Mouse (Mus musculus) adrenal gland, adult 2 months (tissue): ENCODE measurements around the gene Gtf2a1l. TPM values are rescaled to one million over a fixed set of nuclear protein-coding genes. Genes with fewer than 3 reads are reported as not detected.

Source experiments
- DNase-seq: peaks from one replicate; pipeline ENCODE4 v3.0.0; 2021
- polyA plus RNA-seq: library from polyadenylated mRNA; depleted of rRNA; stranded (reverse); fragments of >200 nt; gene quantifications from 2 replicates; pipeline ENCODE4 v1.2.3, GENCODE M21; 2012
- total RNA-seq, 2 experiments: library from RNA; stranded (reverse); gene quantifications; 2 replicates each; pipeline ENCODE4 v1.2.3; 2021

The Gtf2a1l gene
- total and polyA plus RNA-seq, 3 experiments = 0.17 TPM; not detected in 2

DNA sequence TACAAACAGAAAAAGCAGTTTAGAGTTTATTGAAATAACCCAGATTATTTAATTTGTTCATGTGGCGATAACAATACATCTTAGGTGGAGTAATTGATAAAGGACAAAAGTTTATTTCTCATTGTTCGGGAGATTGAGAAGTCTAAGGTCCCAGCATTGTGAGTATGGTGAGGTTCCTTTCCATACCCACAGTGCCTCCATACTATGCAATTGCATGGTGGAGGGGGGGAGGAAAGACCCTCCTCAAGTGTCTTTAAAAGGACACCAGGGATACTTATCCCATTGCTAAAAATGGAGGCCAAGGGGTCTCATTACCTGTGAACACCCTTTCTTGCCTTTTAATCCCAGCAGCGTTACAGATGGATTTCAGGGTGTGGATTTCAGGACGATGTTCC, 15.1 kb upstream of the Gtf2a1l start:
- no peak for DNase-seq

DNA sequence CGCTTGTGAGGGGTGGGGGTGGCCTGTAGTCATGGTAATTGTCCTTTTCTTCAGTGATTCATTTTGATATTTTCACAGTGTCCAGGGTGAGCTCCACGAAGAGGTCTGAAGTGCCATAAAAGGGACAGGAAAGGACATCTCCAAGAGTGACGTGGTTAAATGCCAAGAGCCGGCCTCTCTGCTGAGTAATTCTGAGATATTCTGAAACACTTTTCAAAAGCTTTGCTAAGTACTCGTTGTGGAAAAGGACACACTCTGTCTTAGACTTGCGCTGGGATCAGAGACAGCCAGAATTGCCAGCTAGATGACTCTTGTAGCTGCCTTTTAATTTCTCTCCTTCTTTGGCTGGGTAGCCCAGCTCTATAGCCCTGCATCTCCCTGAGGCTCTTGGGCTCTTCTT, 9.9 kb upstream of the Gtf2a1l start:
- DNase-seq = peak; percentile 30

GRCm38 (mm10) chr17:88666076-88666475, 2.4 kb upstream of the Gtf2a1l start:
- no peak for DNase-seq

DNA sequence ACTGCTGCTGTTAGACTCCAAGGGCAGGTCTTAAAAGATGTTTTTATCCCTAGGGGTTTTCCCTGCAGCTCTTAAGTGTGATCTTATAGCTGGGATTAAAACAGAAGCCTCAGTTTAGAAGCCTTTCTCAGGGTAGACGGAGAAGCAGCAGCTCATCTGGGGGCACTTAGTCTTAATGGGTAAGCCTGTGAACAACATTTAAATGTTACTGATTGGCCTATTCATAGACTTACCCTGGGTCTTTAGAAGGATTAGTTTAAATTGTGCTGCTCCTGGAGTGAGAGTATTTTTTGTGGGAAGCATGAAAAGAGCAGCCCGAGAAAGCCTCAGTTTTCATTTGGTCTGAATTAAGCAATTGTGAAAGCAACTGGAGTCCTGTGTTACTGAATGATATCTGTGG, 1.5 kb downstream of the Gtf2a1l start:
- no peak for DNase-seq

GRCm38 (mm10) chr17:88670800-88671199, 2.3 kb downstream of the Gtf2a1l start:
- DNase-seq = no peak

DNA sequence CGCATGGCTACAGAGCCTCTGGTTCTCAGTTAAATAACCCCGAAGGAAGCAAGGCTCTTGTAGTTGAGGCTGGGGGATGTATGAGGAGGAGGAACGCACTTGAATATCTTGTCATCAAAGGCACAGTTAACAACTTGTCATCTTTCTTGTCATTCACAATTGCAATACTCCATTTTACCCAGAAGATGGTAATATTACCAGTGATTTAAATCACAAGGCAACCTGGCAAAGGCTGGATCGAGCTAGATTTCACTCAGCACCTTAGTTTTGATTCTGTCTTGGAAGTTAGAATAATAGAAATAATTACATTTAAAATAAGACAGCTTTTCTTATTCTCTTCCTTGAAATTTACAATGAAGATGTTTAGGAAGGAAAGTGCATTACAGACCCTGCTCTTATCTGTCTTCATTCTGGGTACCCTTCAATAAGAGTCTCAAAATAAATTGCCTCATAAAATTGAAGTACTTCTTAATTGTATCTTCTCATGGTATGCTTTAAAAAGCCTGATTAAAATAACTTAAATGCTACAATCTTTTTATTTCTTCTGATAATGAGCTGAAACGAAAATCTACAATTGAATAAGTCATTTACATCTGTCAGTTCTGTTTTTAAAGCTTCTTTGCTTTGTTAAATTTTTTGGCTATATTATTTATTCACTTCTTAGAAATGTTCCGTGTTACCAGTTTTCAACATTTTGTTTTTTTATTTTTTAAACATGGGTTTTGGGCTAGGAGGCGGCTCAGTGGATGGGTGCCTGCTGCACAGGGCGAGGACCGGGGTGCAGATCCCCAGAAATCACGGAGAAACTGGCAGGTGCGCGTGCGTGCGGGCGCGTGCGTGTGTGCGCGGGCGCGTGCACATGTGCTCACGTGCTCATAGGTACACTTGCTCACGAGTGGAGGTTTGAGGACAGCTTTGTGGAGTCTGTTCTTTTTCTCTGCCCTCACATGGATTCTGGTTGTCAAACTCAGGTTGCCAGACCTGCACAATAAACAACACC, 7.2 kb downstream of the Gtf2a1l start:
- DNase-seq = no peak

DNA sequence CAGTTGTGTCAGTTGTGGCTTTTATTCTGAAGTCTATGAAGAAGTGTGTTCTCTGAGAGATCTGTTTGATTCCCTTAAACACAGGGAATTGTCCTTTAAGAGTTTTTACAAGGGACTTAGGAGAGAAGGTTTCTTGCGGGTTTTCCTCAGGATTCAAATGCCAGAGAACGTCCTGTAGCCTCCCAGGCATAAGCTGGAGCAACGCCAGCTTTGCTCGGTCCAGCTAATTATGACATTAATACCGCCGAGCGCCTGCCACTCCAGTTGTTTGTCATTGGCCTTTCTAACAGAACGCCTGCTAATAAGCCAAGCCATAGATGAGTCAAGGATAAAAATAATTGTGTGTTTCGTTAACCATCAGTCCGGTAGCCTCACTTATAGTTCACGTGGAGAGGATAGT, 19.8 kb downstream of the Gtf2a1l start:
- peak; percentile 3 for DNase-seq

GRCm38 (mm10) chr17:88696656-88697333, 28.3 kb downstream of the Gtf2a1l start:
- DNase-seq = no peak

DNA sequence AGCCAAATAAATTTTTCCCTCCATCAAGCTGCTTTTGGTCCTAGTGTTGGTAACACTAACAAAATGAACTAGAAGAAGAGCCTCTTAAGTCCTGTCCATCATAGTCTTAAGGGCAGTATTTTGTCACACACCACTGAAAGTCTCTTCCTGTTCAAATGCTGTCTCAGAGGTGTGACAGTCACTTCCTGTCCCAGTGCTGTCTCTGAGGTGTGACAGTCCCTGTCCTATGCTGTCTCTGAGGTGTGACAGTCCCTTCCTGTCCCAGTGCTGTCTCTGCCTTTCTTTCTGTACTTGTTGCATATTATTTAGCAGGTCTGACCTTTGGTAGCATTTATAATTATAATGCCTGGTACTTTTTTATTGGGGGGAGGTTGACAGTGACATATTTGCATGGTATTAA, 32.4 kb downstream of the Gtf2a1l start:
- no peak for DNase-seq

- no peak for DNase-seq
Observed at GRCm38 (mm10) chr17:88702345-88702744, 33.9 kb downstream of the Gtf2a1l start.

- DNase-seq = no peak
Observed at GRCm38 (mm10) chr17:88703112-88703511, 34.7 kb downstream of the Gtf2a1l start.

DNA sequence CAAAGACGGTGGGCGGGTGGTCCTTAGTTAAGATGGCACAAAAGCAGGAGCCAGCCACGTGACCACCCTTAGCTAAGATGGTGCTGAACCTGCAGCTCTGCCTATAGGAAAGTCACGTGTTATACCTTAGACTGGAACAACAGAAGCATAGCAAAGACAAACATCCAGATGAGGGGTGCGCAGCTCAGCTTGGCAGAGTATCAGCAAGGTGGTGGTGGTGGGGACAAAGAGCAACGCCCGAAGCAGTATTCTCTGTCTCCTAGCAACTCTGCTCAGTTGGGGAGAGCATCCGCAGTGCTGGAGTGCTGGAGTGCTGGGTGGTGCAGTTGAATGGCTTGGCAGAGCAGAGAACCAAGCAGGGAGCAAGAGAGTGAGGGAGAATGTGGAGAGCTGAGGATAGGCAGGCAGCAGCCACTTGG, 37.8 kb downstream of the Gtf2a1l start:
- no peak for DNase-seq

DNA sequence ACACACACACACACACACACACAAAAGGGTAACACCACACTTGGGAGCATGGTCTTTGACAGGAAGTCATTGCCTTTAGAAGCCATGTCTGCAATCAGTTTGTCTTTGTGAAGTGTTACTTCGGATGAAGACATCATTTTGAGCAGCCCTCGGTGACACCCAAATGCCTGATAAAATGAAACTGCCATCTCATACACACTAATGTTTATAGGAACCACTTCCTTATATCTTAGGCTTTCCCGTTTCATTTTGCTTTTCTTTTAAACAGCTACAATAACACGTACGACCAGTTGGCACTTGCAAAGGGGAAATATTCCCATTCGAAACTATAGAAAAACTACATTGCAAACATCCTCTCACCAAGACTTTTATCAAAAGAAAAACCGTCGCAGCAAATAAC, 81.2 kb downstream of the Gtf2a1l start:
- no peak for DNase-seq

DNA sequence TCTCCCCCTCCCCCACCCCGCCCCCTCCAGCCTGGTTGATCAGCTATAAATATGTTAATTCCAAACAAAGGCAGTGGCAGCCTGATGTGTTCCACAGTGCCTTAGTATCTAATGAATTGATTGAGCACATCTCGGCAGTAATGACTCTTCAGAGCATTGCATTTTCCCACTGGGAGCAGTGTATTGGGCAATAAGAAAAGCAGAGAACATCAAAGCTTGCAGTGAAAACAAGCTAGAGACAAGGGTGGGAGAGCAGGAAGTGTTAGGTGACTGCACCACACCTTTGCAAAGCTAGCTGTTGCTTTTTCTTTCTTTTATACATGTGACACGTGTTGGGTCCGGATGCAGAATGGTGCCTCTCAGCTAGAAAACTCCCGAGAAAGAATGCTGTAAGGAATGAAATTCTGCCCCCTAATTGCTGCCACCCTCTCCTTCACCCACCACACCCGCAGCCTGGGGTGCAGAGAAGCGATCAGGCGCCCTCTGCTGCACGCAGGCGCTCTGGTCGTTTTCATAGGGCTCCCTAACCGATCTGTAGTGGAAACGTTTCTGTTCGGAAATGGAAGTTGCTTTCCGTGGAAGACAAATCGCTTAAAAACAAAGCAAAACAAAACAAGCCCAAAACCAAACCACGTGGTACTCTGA, 84.5 kb downstream of the Gtf2a1l start:
- DNase-seq = peak; percentile 29

- no peak for DNase-seq
Observed at GRCm38 (mm10) chr17:88753472-88753857, 85.0 kb downstream of the Gtf2a1l start.

DNA sequence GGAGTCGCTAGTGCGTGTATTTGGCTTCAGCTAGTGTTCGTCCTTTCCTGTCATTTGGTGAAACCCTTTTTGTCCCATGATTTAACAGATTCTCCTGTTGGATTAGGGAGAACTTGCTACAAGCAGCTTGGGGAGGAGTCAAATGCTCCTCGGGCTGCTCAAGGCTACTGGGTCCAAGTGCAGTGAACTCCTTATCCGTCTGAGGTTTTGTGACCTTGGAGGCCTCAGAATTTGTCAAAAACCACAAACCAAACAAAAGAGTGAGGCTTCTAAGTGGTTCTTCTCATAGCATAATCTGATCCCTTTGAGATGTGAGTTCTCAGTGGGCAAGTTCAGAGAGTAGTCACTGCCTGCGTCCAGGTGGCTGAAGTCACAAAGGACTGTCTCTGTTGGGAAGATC, 87.3 kb downstream of the Gtf2a1l start:
- DNase-seq = no peak

GRCm38 (mm10) chr17:88758003-88758437, 89.6 kb downstream of the Gtf2a1l start:
- DNase-seq = no peak

- DNase-seq = no peak
Observed at GRCm38 (mm10) chr17:88763396-88764135, 95.1 kb downstream of the Gtf2a1l start.

- DNase-seq = no peak
Observed at GRCm38 (mm10) chr17:88764136-88764485, 95.7 kb downstream of the Gtf2a1l start.
